Mouse (Mus musculus) forebrain, embryonic 12.5 days (tissue): ENCODE results near the gene Bag6. TPM values are rescaled to one million over a fixed set of nuclear protein-coding genes. Genes with fewer than 3 reads are reported as not detected.

Experiments used
- ATAC-seq: fragments of 200-750 bp; cut with Nextera tagmentation; 2 replicates; pipeline ENCODE4 v1.8.0; 2017; ENCODE audit warnings: moderate TSS enrichment; ENCODE audit not compliant: low FRiP score
- H3K27ac ChIP-seq: fragments of 300-500 bp; sonication (generic); 2 replicates; pipeline ENCODE4 v1.5.1; 2016; ENCODE audit warnings: mild to moderate bottlenecking
- H3K27me3 ChIP-seq: fragments of 300-500 bp; sonication (generic); 2 replicates; pipeline ENCODE4 v1.6.1; 2016; ENCODE audit warnings: mild to moderate bottlenecking
- H3K36me3 ChIP-seq: fragments of 300-500 bp; sonication (generic); replicated peaks from 2 replicates; pipeline ENCODE4 v1.6.1; 2016; ENCODE audit warnings: mild to moderate bottlenecking
- H3K4me1 ChIP-seq: fragments of 300-500 bp; sonication (generic); 2 replicates; pipeline ENCODE4 v1.6.1; 2016
- H3K4me2 ChIP-seq: fragments of 300-500 bp; sonication (generic); 2 replicates; pipeline ENCODE4 v1.6.1; 2016; ENCODE audit warnings: mild to moderate bottlenecking, moderate library complexity
- H3K4me3 ChIP-seq: fragments of 300-500 bp; sonication (generic); replicated peaks from 2 replicates; pipeline ENCODE4 v1.5.1; 2016; ENCODE audit warnings: mild to moderate bottlenecking
- H3K9ac ChIP-seq: fragments of 300-500 bp; sonication (generic); 2 replicates; pipeline ENCODE4 v1.6.1; 2016; ENCODE audit warnings: mild to moderate bottlenecking
- H3K9me3 ChIP-seq: fragments of 300-500 bp; sonication (generic); 2 replicates; pipeline ENCODE4 v1.6.1; 2016
- WGBS: fragments of 180-500 bp; shearing (Covaris S2); methylation state at CpG from one replicate; pipeline ENCODE4 v1.1.7; 2016; 5-methylcytosine and 5-hydroxymethylcytosine counted together
- polyA plus RNA-seq: library from polyadenylated mRNA; unstranded; fragments of >200 nt; fragmentation: Nextera tagmentation; extraction: Ambion mirVana; gene quantifications from 2 replicates; pipeline ENCODE4 v1.2.1, GENCODE M21; 2016

Bag6 gene
- polyA plus RNA-seq, 1 experiment from 2014 or later = 88.9 TPM

- H3K27ac ChIP-seq = no peak overlapping the region
- H3K27me3 ChIP-seq = no peaks in the 10 kb centered on the region
- no peak overlapping the region for H3K9ac ChIP-seq
- no peaks in the 10 kb centered on the region for H3K4me1 ChIP-seq
- no peaks in the 10 kb centered on the region for H3K9me3 ChIP-seq
- 94% methylated on average over 12 of the region's 12 CpGs for WGBS
- H3K4me3 ChIP-seq = no peak overlapping the region
- no peak for ATAC-seq
- H3K4me2 ChIP-seq = no peak overlapping the region
- H3K36me3 ChIP-seq = peaks cover 99% of the 10 kb centered on the region
Observed at GRCm38 (mm10) chr17:35155451-35155850, 20.5 kb downstream of the Bag6 start.

- whole genome bisulfite sequencing = 93% methylated on average over 33 of the region's 33 CpGs
- no peak overlapping the region for H3K4me2 ChIP-seq
- H3K4me1 ChIP-seq = peaks cover 2% of the 10 kb centered on the region; the same call in 1 of the 2 replicates
- no peaks in the 10 kb centered on the region for H3K27me3 ChIP-seq
- H3K9me3 ChIP-seq = no peaks in the 10 kb centered on the region
- peaks cover 100% of the 10 kb centered on the region for H3K36me3 ChIP-seq
- H3K27ac ChIP-seq = no peak overlapping the region
- no peak overlapping the region for H3K4me3 ChIP-seq
- H3K9ac ChIP-seq = no peak overlapping the region
- ATAC-seq = no peak
Observed at GRCm38 (mm10) chr17:35156461-35157200, 21.7 kb downstream of the Bag6 start.

GRCm38 (mm10) chr17:35157254-35157653 is 22.3 kb downstream of the Bag6 start:
- H3K9ac ChIP-seq = no peak overlapping the region
- H3K36me3 ChIP-seq = peaks cover 100% of the 10 kb centered on the region
- H3K27me3 ChIP-seq = no peaks in the 10 kb centered on the region
- peaks cover 8% of the 10 kb centered on the region for H3K4me1 ChIP-seq
- no peak overlapping the region for H3K27ac ChIP-seq
- no peak for ATAC-seq
- WGBS = 92% methylated on average over 8 of the region's 8 CpGs
- no peak overlapping the region for H3K4me2 ChIP-seq
- H3K4me3 ChIP-seq = no peak overlapping the region
- H3K9me3 ChIP-seq = no peaks in the 10 kb centered on the region

- Histone ChIP-seq H3K36me3 (peaks cover 100% of the 10 kb centered on the region), H3K27me3 (no peaks in the 10 kb centered on the region), H3K4me1 (peaks cover 13% of the 10 kb centered on the region), H3K9me3 (no peaks in the 10 kb centered on the region), H3K4me2 (no peak overlapping the region), H3K9ac (no peak overlapping the region), H3K27ac (no peak overlapping the region), H3K4me3 (no peak overlapping the region)
- WGBS = 95% methylated on average over 8 of the region's 8 CpGs
- ATAC-seq = no peak
Observed at GRCm38 (mm10) chr17:35157661-35158175, 22.7 kb downstream of the Bag6 start.

- H3K36me3 ChIP-seq = peaks cover 88% of the 10 kb centered on the region
- H3K9ac ChIP-seq = no peak overlapping the region
- H3K9me3 ChIP-seq = no peaks in the 10 kb centered on the region
- ATAC-seq = no peak
- no peak overlapping the region for H3K4me3 ChIP-seq
- H3K27ac ChIP-seq = no peak overlapping the region
- peaks cover 22% of the 10 kb centered on the region for H3K4me1 ChIP-seq
- H3K4me2 ChIP-seq = no peak overlapping the region
- H3K27me3 ChIP-seq = no peaks in the 10 kb centered on the region
- WGBS = 95% methylated on average over 16 of the region's 16 CpGs
Observed at GRCm38 (mm10) chr17:35158850-35159593, 24.0 kb downstream of the Bag6 start.

GRCm38 (mm10) chr17:35159638-35160037 is 24.7 kb downstream of the Bag6 start:
- H3K27me3 ChIP-seq = no peaks in the 10 kb centered on the region
- no peak overlapping the region for H3K4me2 ChIP-seq
- 91% methylated on average over 7 of the region's 7 CpGs for WGBS
- ATAC-seq = no peak
- H3K9me3 ChIP-seq = no peaks in the 10 kb centered on the region
- no peak overlapping the region for H3K9ac ChIP-seq
- peaks cover 82% of the 10 kb centered on the region for H3K36me3 ChIP-seq
- H3K27ac ChIP-seq = no peak overlapping the region
- H3K4me3 ChIP-seq = no peak overlapping the region
- H3K4me1 ChIP-seq = peaks cover 22% of the 10 kb centered on the region

GRCm38 (mm10) chr17:35161421-35161820 is 26.4 kb downstream of the Bag6 start:
- H3K4me1 ChIP-seq = peaks cover 29% of the 10 kb centered on the region
- 0 out of 2 replicates have a peak overlapping the region, but pooled peaks have one; percentile 100 for H3K9ac ChIP-seq
- WGBS = 93% methylated on average over 11 of the region's 11 CpGs
- no peaks in the 10 kb centered on the region for H3K27me3 ChIP-seq
- no peak overlapping the region for H3K4me2 ChIP-seq
- H3K36me3 ChIP-seq = peaks cover 64% of the 10 kb centered on the region
- no peak overlapping the region for H3K27ac ChIP-seq
- H3K4me3 ChIP-seq = 0 out of 2 replicates have a peak overlapping the region, but pooled peaks have one; percentile 99
- H3K9me3 ChIP-seq = no peaks in the 10 kb centered on the region
- no peak for ATAC-seq

- Histone ChIP-seq H3K9me3 (no peaks in the 10 kb centered on the region), H3K4me3 (peak overlapping the region; percentile 99), H3K27ac (no peak overlapping the region), H3K9ac (peak overlapping the region; percentile 100), H3K4me1 (peaks cover 32% of the 10 kb centered on the region), H3K27me3 (no peaks in the 10 kb centered on the region), H3K4me2 (peak overlapping the region; percentile 96), H3K36me3 (peaks cover 57% of the 10 kb centered on the region)
- no peak for ATAC-seq
- WGBS = 82% methylated on average over 14 of the region's 14 CpGs
Observed at GRCm38 (mm10) chr17:35162121-35162520, 27.1 kb downstream of the Bag6 start.

GRCm38 (mm10) chr17:35162730-35163129 is 27.8 kb downstream of the Bag6 start:
- H3K4me2 ChIP-seq = peak overlapping the region; percentile 96
- WGBS = 53% methylated on average over 12 of the region's 12 CpGs
- H3K27me3 ChIP-seq = no peaks in the 10 kb centered on the region
- 0 out of 2 replicates have a peak overlapping the region, but pooled peaks have one; percentile 8 for H3K27ac ChIP-seq
- ATAC-seq = no peak
- H3K36me3 ChIP-seq = peaks cover 51% of the 10 kb centered on the region
- H3K9me3 ChIP-seq = no peaks in the 10 kb centered on the region
- H3K4me3 ChIP-seq = peak overlapping the region; percentile 99
- H3K4me1 ChIP-seq = peaks cover 32% of the 10 kb centered on the region
- peak overlapping the region; percentile 100 for H3K9ac ChIP-seq

- WGBS = 21% methylated on average over 8 of the region's 8 CpGs
- ATAC-seq = no peak
Observed at GRCm38 (mm10) chr17:35163326-35164081, 28.5 kb downstream of the Bag6 start.

GRCm38 (mm10) chr17:35164218-35164567 is 29.2 kb downstream of the Bag6 start:
- H3K4me3 ChIP-seq = peak overlapping the region; percentile 99
- H3K27ac ChIP-seq = peak overlapping the region; percentile 98
- H3K4me2 ChIP-seq = peak overlapping the region; percentile 96
- under 1% methylated on average over 27 of the region's 28 CpGs for WGBS
- peaks cover 32% of the 10 kb centered on the region for H3K4me1 ChIP-seq
- H3K9me3 ChIP-seq = no peaks in the 10 kb centered on the region
- no peak for ATAC-seq
- H3K27me3 ChIP-seq = no peaks in the 10 kb centered on the region
- peak overlapping the region; percentile 100 for H3K9ac ChIP-seq
- H3K36me3 ChIP-seq = peaks cover 36% of the 10 kb centered on the region

More at GRCm38 (mm10) chr17:35163326-35164081, 28.5 kb downstream of the Bag6 start:
- Histone ChIP-seq H3K4me1 (peaks cover 32% of the 10 kb centered on the region), H3K27me3 (no peaks in the 10 kb centered on the region), H3K27ac (peak overlapping the region; percentile 98), H3K36me3 (peaks cover 43% of the 10 kb centered on the region), H3K4me3 (peak overlapping the region; percentile 99), H3K9me3 (no peaks in the 10 kb centered on the region), H3K9ac (peak overlapping the region; percentile 100), H3K4me2 (peak overlapping the region; percentile 96)
